Mouse (Mus musculus): ENCODE results near the gene Gm813.

- TF ChIP-seq GATA1 (IDR thresholded peaks at IDR 0.05; ENCODE audit: low read length) (no peak), TAL1 (IDR thresholded peaks at IDR 0.05; ENCODE audit: low read length) (no peak)
Observed at GRCm38 (mm10) chr16:58638689-58639175, 22.0 kb upstream of the Gm813 start, which contains the start of gene E330017A01Rik.

Measured in erythroblast, embryonic 14.5 days (primary cell).